Mouse (Mus musculus) heart, postnatal 36 days (tissue): ENCODE measurements at regions not wholly inside any gene's neighbourhood (a gene's known extent, or its start where the extent isn't known, plus 50 kb on each side); places are given as distances from the start of the nearest gene placed in this dataset.

Source experiments
- DNase-seq, 2 experiments: peaks; one replicate each; pipeline ENCODE4 v3.0.0; 2021 to 2022
- intact Hi-C: fragments of 180-260 bp; cut with DNase I; formaldehyde crosslinking; loops from one replicate; pipeline ENCODE4 v1.15.1; 2025

- no peak for DNase-seq
- intact Hi-C loops: no loop called here
These were observed 987.8 kb downstream of the Pcdh7 start for GRCm38 (mm10) chr5:58705561-58705960.

- DNase-seq: no peak
- intact Hi-C loops: no loop called here
These were observed 994.6 kb downstream of the Pcdh7 start for GRCm38 (mm10) chr5:58712381-58712780.

GRCm38 (mm10) chr5:58733366-58733765 is 1015.6 kb downstream of the Pcdh7 start:
- DNase-seq: no peak
- intact Hi-C loops: no loop called here

- intact Hi-C loops: no loop called here
- DNase-seq: no peak
These were observed 1016.2 kb downstream of the Pcdh7 start for GRCm38 (mm10) chr5:58733961-58734360.

GRCm38 (mm10) chr5:58736610-58737009 is 1018.8 kb downstream of the Pcdh7 start:
- DNase-seq: peak; percentile 41 to 55
- intact Hi-C loops: loop anchor here (5.0 kb wide), 1 partner anchor 1019 kb away; the partner anchor contains the start of gene Pcdh7

- intact Hi-C loops: loop anchor here (5.0 kb wide), 1 partner anchor 1020 kb away; the partner anchor contains the start of gene Pcdh7
- DNase-seq: no peak
These were observed 1019.6 kb downstream of the Pcdh7 start for GRCm38 (mm10) chr5:58737264-58737883.

GRCm38 (mm10) chr5:58738041-58738440 is 1020.3 kb downstream of the Pcdh7 start:
- intact Hi-C loops: loop anchor here (5.0 kb wide), 1 partner anchor 1021 kb away; the partner anchor contains the start of gene Pcdh7
- no peak for DNase-seq

- intact Hi-C loops: no loop called here
- DNase-seq: no peak
These were observed 1023.0 kb downstream of the Pcdh7 start for GRCm38 (mm10) chr5:58740759-58741158.

GRCm38 (mm10) chr5:58747684-58748083 is 1029.9 kb downstream of the Pcdh7 start:
- intact Hi-C loops: no loop called here
- no peak for DNase-seq

- intact Hi-C loops: no loop called here
- DNase-seq: no peak
These were observed 1034.0 kb downstream of the Pcdh7 start for GRCm38 (mm10) chr5:58751777-58752176.
